Mouse (Mus musculus) embryonic stem cell, embryonic (primary cell): ENCODE data around the gene Bcas3.

ENCODE experiments used
- CTCF ChIA-PET, 4 experiments: fragments of 300-600 bp in 2 of 4; fragments of 350-600 bp in 2 of 4; sonication (Branson Sonifier 250); formaldehyde crosslinking; loops; one replicate each; lab custom pipeline; 2022; ENCODE audit warnings: inconsistent platforms in 2 of 4; lab: Charles Lee
- POLR2A ChIA-PET, 4 experiments: fragments of 300-600 bp in 2 of 4; fragments of 350-600 bp in 2 of 4; sonication (Branson Sonifier 250); formaldehyde crosslinking; loops; one replicate each; lab custom pipeline; 2022; ENCODE audit warnings: antibody characterized with exemption in 4 of 4, inconsistent platforms in 1 of 4; lab: Charles Lee

Bcas3 gene

DNA sequence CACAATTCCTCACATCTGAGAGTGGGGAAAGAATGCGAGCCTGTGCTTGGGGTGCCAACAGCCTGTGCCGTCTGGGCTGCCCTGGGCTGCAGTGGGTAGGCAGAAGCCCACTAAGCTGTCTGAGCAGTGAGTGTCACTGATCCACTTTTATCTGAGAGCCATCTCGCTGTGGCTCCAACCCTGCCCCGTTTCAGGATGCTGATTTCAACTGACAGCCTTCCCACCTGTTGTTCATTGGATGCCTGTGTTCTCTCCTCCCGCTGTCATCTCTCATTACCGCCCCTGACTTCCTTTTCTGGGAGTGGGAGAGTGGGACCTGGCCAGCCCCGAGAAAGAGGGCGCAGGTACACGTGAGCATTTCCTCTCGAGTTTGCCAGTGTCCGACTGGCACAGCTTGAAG is 398.2 kb downstream of the Bcas3 start:
- ChIA-PET POLR2A (no interaction called here), CTCF (interaction anchor here in 3 of 4 experiments (0.9 to 1.1 kb wide), 3 partner anchors 15 to 73 kb away, joined by 3 read pairs; no protein-coding TSS in a partner anchor)

DNA sequence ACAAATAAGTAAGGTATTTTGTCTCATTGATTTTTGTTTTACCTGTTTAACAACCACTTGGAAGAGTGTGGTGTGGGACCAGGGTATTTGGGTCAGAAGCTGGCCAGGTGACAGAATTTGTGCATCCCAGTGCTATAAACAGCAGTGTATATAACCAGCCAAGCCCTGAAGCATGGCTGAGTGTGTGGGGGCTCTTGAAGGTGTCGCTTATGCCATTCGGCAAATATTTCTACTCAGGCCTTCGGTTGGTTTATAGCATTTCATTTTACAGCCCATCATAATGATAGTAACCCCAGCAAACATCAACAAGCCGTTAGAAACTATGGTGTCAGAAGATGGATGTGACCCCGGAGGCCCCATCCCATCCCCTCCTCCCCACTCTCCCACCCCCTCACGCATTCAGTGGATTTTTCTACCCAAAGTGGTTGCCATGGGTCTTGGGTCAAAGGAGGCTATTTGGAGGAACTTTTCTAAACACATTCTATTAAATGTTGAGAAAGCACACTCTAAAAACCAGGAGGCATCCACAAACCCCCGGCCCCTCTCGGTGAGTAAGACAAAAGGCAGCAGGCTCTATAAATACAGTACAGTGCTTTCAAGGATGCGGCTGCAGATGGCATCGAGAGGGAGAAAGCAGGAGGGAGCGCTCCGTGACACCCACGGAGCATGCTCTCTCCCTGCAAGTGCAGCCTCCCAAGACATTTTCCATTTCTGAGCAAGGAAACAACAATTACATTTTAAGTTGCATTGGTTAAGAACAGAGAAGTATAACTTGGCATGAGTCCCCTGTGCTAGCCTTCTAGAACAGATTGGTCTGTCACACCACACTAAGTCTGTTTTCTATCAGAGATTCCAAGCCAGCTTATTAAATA is 401.9 kb downstream of the Bcas3 start:
- ChIA-PET POLR2A (no interaction called here), CTCF (no interaction called here)

DNA sequence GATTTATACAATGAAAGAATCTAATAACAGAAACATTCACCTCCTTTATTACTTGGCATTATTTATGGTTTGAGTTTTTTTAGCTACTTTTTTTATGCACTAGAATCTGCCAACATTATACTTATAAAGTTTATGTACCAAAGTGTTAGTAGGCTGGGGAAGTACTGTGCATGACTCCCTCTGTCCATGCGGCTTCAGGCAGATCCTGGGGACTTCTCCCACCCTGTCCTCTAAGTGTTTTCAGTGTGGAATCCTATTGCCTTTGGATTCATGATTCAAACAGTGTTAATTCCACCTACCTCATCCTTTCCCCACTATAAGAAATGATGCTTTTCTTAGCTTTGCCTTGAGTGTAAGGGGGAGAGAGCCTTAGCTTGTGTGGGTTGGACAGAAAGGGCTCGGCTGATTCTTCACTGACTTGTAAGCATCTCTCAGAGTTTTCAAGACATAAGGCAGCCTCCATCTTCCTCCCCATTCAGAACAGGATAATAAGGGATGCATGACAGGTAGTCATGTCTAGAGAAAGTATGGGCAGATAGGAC is 402.6 kb downstream of the Bcas3 start:
- CTCF ChIA-PET: no interaction called here
- POLR2A ChIA-PET: no interaction called here

DNA sequence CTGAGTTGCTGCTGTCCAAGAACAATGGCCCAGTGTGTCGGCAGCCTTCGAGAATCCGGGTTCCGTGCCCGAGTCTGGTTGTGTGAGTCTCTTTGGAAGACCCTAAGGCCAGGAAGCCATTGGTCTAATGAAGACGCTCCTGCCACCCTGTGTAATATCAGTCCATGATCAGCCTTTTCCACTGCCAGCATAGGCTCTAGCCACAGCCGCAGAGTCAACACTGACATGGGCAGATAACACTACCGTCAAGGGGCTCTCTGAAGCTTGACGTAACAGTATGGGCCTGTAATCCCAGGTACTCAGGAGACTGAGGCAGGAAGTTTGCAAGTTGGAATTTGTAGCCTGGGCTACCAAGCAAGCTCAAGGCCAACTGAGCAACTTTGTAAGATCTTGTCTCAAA is 405.9 kb downstream of the Bcas3 start:
- ChIA-PET POLR2A (interaction anchor here in 2 of 4 experiments (0.6 to 1.2 kb wide), 4 partner anchors 16 to 167 kb away, joined by 3 to 6 read pairs (median 4); no protein-coding TSS in a partner anchor), CTCF (interaction anchor here in 1 of 4 experiments (0.6 kb wide), 2 partner anchors 43 to 66 kb away, joined by 3 to 5 read pairs; no protein-coding TSS in a partner anchor)

DNA sequence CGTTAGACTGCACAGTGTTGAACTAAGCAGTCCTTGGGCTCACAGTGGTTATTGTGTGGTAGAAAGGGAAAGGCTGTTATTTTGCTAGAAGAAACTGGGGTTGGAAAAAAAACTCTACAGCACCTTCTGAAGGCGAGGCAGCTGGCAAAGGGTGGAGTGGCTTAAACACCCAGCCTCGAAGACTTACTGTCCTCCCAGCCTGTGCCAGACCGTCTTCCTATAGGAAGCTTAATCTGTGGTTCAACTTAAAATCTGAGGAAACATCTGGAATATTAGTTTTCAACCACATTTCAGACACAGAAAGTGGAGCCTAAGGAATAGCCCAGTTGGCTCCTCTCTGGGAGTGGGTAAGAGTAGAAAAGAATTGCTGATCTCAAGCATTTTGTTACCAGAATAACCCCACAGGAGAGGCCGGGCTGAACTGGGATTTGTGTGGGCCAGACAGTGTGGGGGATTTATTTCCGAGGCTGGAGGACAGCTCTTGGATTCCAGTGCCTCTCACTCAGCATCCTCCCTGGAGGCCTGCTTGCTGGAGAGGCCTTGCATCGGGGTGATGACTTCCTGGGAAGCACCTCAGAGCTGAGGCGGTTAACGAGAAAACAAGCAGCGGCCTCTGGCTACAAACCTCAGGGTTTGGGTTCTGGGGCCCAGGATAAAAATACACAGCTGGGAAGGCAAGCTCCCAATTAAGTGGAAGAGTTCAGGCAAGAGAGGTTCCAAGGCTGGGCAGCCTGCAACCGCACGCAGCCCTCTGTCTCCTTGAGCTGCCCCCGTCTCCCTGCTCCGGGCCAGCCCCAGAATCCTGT is 406.9 kb downstream of the Bcas3 start:
- POLR2A ChIA-PET: interaction anchor here in 1 of 4 experiments (1.2 to 1.3 kb wide), 2 partner anchors 15 to 70 kb away, joined by 3 read pairs; no protein-coding TSS in a partner anchor
- CTCF ChIA-PET: interaction anchor here in 2 of 4 experiments (0.7 to 0.8 kb wide), 2 partner anchors 63 to 302 kb away, joined by 3 read pairs; no protein-coding TSS in a partner anchor

DNA sequence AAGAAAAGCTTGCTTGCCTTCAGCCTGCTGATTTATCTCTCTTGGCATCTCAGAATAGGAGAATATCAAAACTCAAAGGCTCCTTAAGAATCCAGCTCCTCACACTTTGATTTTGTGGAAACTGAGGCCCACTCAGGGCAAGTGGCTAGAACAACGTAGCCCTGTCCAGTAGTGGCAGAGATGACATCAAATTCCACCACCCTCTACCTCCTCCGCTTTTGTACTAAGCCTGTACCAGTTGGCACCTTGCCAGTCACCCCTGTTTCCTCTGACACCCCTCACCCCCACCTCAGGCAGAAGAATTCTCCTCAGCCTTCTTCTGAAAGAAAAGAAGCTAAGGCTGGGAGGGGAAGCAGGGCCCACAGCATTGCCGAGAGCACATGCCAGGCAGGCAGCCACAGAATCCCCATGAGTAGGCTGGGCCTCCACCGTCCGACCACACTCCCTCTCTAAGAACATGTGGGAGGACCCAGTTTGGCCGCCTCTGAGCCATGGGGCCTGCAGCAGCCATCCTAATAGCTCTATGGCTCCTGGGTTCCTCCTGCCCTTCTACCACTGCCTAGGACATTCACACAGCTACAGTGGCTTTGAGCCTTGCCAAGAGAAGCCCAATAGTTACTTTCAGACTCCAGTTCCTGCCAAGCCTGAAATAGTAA is 407.6 kb downstream of the Bcas3 start:
- ChIA-PET CTCF (interaction anchor here in 2 of 4 experiments (0.7 to 0.8 kb wide), 3 partner anchors 62 to 303 kb away, joined by 3 read pairs; no protein-coding TSS in a partner anchor), POLR2A (interaction anchor here in 2 of 4 experiments (0.9 to 1.3 kb wide), 2 partner anchors 69 to 73 kb away, joined by 3 read pairs; no protein-coding TSS in a partner anchor)

DNA sequence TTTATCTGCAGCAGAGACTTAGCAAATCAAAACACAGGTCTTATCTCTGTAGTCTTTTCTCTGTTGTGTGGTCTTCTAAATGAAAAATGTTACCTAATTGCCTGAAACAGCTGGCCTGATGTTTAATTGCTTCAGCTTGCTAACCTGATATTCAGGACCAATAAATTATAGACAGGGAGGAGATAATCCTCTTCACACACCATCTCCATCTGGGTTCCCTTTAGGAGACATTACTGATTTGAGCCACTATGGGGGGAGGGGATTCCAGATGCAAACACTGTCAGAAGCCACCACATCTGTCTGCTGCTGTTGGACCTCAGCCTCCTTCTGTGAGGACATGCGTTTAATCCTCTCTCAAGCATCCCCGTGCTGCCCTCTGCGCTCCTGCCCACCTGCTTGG is 408.2 kb downstream of the Bcas3 start:
- POLR2A ChIA-PET: interaction anchor here in 1 of 4 experiments (0.9 kb wide), 1 partner anchor 73 kb away, joined by 3 read pairs; no protein-coding TSS in a partner anchor
- CTCF ChIA-PET: interaction anchor here in 1 of 4 experiments (0.7 kb wide), 1 partner anchor 221 kb away, joined by 3 read pairs; no protein-coding TSS in a partner anchor

DNA sequence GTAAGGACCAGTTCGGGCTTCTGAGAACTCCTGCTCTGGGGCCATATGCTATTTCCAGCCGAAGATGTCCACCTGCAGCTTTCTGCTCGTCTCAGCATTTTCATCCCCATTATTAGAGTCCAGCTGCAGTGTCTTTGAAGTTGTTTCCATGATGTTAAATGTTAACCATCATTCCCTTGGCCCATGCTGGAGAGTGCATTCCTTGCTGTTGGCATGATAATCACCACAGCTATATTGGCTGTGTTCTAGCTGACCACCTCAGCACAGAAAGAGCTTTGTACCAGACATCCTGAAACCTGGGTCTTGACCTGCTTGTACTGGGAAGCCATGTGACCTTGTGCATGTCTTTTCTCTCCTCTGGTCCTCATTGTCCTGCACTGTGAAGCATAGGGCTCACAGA is 410.7 kb downstream of the Bcas3 start:
- ChIA-PET CTCF (interaction anchor here in 1 of 4 experiments (0.8 kb wide), 1 partner anchor 57 kb away, joined by 3 read pairs; no protein-coding TSS in a partner anchor), POLR2A (interaction anchor here in 1 of 4 experiments (0.6 kb wide), 1 partner anchor 10 kb away, joined by 6 read pairs; no protein-coding TSS in a partner anchor)

DNA sequence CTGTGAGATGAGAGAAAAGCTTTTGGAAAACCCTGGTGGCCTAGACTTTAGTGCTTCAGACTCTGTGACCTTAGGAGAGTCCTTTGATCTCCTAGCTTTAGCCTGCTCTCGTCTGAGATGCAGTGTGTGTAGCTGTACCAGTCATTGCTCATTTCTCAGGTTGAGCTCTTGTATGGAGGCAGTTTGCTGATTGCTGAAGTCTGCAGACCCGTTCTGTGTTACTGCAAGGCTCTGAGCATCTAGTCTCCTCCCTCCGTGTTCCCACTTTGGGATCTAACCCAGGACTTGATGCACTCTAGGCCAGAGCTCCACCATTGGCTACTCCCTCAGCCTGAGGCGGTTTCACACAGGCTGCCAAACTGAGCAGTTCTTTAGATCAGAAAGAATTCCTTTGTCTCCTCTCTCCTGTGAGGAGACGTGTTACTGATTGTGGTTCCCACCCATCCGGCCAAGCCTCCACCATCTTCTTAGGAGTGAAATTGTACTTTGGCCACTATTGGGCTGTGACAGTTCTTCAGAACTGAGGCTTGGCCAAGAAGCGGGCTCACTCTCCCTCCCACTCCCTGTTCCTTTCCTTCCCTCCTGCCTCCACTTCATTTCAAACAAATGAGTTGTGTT is 413.2 kb downstream of the Bcas3 start:
- ChIA-PET CTCF (interaction anchor here in 3 of 4 experiments (0.6 to 1.0 kb wide), 4 partner anchors 15 to 491 kb away, joined by 3 to 4 read pairs (median 3); no protein-coding TSS in a partner anchor), POLR2A (interaction anchor here in 3 of 4 experiments (0.5 to 1.5 kb wide), 12 partner anchors 9 to 536 kb away, joined by 3 to 4 read pairs (median 3); partner anchors contain the start of gene Bcas3 (in 1 of the 3))

DNA sequence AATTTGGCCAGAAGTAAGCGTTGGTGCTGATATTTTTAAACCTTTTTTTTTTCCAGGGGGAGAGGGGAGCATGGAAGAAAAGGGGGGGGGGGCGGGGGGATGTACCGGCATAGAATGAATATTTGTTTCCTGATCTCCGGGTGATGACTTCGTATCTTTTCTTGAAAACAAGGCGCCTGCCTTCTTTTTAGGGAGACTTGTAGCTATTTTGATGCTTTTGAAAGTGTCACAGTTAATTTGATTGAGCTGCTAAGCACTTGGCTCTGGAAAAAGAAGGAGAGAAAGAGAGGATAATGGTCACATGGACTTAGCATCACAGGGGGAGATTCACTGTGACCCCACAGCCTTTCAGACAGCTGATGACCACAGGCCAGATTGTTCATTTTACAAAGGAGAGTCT is 413.8 kb downstream of the Bcas3 start:
- ChIA-PET POLR2A (interaction anchor here in 3 of 4 experiments (0.5 to 1.5 kb wide), 10 partner anchors 9 to 413 kb away, joined by 3 to 11 read pairs (median 4); partner anchors contain the start of gene Bcas3 (in 1 of the 3)), CTCF (interaction anchor here in 3 of 4 experiments (0.6 to 1.0 kb wide), 3 partner anchors 15 to 492 kb away, joined by 3 to 4 read pairs (median 3); no protein-coding TSS in a partner anchor)

DNA sequence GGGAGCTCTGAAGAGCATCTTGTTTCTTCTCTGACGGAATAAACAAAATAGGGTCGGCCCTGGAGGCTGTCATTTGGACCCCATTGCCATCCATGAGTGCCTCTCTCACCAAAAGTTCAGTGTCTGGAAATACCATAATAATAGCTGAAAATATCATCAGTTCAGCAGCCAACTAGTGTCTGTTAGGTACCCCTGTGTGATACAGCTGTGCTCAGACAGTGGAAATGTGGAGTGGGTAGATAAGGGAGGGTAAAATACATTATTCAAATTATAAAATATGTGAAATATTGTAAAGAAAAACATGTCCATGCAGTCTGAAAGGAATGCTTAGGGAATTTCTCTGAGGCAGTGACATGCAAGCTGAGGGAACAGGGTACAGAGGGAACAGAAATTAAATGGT is 416.8 kb downstream of the Bcas3 start:
- CTCF ChIA-PET: no interaction called here
- POLR2A ChIA-PET: no interaction called here

DNA sequence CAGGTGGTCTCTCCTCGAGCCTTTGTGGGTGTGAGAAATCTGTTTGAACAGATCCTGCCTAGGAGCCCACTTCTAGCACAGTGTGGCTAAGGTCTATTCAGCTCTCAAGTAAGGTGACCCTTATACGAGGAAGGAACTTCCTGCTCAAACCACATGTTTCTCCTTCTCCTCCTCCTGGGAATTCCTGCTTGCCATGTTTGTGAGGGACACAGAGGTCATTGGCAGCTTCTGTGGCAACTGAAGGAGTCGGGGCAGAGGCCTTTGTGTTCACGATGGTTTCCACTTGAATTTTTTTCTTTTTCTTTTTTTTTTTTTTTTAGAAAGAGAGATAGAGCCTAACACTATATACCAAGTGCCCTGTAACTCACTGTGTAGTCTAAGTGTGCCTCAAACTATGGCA is 420.4 kb downstream of the Bcas3 start:
- ChIA-PET POLR2A (interaction anchor here in 1 of 4 experiments (0.6 kb wide), 1 partner anchor 10 kb away, joined by 6 read pairs; no protein-coding TSS in a partner anchor), CTCF (no interaction called here)

DNA sequence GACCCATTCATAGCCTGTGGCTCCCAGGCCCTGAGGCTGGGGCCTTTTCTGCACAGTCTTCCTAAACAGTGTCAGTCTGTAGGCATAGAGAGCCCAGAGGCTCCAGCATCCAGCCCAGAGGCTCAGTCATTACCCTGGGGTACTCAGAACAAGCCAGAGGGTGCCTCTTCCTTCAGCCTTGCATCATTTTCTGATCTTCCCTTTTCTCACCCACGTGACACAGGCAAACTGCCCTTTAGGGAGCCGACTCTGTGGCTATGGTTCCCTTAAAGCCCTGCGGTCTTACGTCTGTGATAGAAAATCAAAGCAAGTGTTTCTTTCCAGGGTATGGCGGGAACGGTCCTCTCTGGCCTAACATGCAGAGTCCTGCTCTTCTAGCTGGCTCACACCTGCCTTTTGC is 421.7 kb downstream of the Bcas3 start:
- ChIA-PET CTCF (no interaction called here), POLR2A (interaction anchor here in 1 of 4 experiments (0.6 to 1.5 kb wide), 2 partner anchors 15 to 59 kb away, joined by 3 to 7 read pairs; no protein-coding TSS in a partner anchor)

DNA sequence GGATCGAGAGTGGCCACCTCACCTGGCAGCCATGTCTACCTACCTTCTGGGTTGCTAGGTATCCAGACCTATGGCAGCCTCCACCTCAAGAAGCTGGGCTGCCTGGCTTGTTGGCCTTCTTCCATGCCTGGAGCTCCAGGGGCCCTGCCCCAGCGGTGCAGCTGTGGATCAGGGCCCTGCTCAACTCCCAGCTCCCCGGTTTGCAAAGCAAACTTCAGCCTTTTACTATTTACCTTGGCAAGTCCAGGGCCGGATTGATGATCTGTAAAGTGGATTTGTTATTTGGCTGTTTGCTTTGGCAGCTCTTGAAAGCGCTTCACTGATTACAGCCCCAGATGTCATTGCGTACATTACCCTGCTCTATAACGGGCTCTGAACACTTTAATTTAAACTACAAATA is 422.5 kb downstream of the Bcas3 start:
- ChIA-PET CTCF (interaction anchor here in 1 of 4 experiments (0.6 kb wide), 1 partner anchor 53 kb away, joined by 3 read pairs; no protein-coding TSS in a partner anchor), POLR2A (interaction anchor here in 1 of 4 experiments (0.6 to 1.5 kb wide), 4 partner anchors 10 to 660 kb away, joined by 3 to 7 read pairs (median 4); no protein-coding TSS in a partner anchor)

DNA sequence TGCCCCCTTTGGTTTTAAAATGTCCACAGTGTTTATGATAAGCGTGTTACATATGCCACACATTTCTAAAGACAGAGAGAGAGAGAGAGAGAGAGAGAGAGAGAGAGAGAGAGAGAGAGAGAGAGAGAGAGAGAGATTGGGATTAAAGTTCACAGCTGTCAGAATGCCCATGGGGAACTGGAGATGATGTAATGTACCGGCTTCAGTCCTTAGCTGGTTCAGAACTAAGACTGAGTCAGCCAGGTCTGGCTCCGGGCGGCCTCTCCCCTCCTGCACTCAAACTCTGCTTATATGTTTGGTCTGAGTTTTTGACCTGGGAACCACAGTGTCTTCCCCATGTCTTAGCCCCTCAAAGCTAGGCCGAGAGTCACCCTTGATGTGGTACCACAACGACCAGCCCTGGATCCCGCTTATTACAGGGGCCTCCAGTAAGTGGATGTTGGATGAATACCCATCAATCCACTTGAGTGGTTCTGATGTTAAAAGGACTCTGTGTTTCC is 423.9 kb downstream of the Bcas3 start:
- CTCF ChIA-PET: interaction anchor here in 1 of 4 experiments (1.0 kb wide), 1 partner anchor 40 kb away, joined by 3 read pairs; no protein-coding TSS in a partner anchor

DNA sequence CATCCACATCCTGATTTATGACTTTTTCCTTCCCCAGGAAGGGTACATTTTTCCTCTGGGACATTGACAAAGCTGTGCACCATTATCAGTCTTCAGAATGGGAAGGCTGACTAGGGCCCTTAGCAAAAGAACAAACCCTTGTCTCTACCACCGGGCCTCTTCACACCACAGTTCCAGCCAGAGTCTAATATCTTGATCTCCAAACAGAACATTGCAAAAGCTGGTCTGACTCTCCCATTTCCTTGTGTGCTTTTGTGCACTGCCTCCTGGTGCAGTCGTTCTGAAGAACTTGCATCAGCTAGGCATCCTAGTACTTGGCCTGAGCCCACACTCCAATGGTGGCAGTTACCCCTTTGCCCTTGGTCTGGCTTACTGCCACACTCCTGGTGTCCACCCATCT is 425.0 kb downstream of the Bcas3 start:
- POLR2A ChIA-PET: interaction anchor here in 2 of 4 experiments (0.6 to 1.1 kb wide), 3 partner anchors 12 to 666 kb away, joined by 3 read pairs; no protein-coding TSS in a partner anchor
- CTCF ChIA-PET: interaction anchor here in 2 of 4 experiments (0.6 to 1.0 kb wide), 3 partner anchors 41 to 53 kb away, joined by 3 to 8 read pairs (median 3); no protein-coding TSS in a partner anchor

More for the DNA sequence above, 423.9 kb downstream of the Bcas3 start:
- POLR2A ChIA-PET: interaction anchor here in 1 of 4 experiments (1.2 kb wide), 1 partner anchor 17 kb away, joined by 4 read pairs; no protein-coding TSS in a partner anchor
